Mouse (Mus musculus) granulocyte monocyte progenitor cell, adult 5-6 weeks (primary cell): ENCODE measurements at regions not wholly inside any gene's neighbourhood (a gene's known extent, or its start where the extent isn't known, plus 50 kb on each side); places are given as distances from the start of the nearest gene placed in this dataset.

Source experiments
- ATAC-seq: replicated peaks from 2 replicates; pipeline ENCODE4 v1.8.0; 2016; ENCODE audit warnings: mild to moderate bottlenecking, moderate TSS enrichment, inconsistent platforms; ENCODE audit not compliant: poor library complexity, severe bottlenecking

- ATAC-seq: no peak
Measured at GRCm38 (mm10) chr3:15186731-15187130, 145.4 kb downstream of the Gm9733 start.

GRCm38 (mm10) chr3:15194362-15194761 lies 137.7 kb downstream of the Gm9733 start:
- peak; percentile 97 for ATAC-seq

GRCm38 (mm10) chr3:15196101-15196500 lies 136.0 kb downstream of the Gm9733 start:
- ATAC-seq: no peak

- ATAC-seq: no peak
Measured at GRCm38 (mm10) chr3:15198086-15198485, 134.0 kb downstream of the Gm9733 start.

GRCm38 (mm10) chr3:15200309-15200708 lies 131.8 kb downstream of the Gm9733 start:
- no peak for ATAC-seq

- ATAC-seq: no peak
Measured at GRCm38 (mm10) chr3:15200990-15201389, 131.1 kb downstream of the Gm9733 start.

GRCm38 (mm10) chr3:15202760-15203159 lies 129.3 kb downstream of the Gm9733 start:
- peak; percentile 88 for ATAC-seq

- ATAC-seq: no peak
Measured at GRCm38 (mm10) chr3:15205266-15206229, 126.6 kb downstream of the Gm9733 start.

GRCm38 (mm10) chr3:15212357-15212756 lies 119.7 kb downstream of the Gm9733 start:
- ATAC-seq: no peak

GRCm38 (mm10) chr3:15217591-15217990 lies 114.5 kb downstream of the Gm9733 start:
- no peak for ATAC-seq

- no peak for ATAC-seq
Measured at GRCm38 (mm10) chr3:15219275-15219674, 112.8 kb downstream of the Gm9733 start.

GRCm38 (mm10) chr3:15223266-15223665 lies 108.8 kb downstream of the Gm9733 start:
- ATAC-seq: no peak

- ATAC-seq: no peak
Measured at GRCm38 (mm10) chr3:15224452-15224851, 107.7 kb downstream of the Gm9733 start.

GRCm38 (mm10) chr3:15228641-15229040 lies 103.5 kb downstream of the Gm9733 start:
- ATAC-seq: no peak

GRCm38 (mm10) chr3:15230204-15230603 lies 101.9 kb downstream of the Gm9733 start:
- no peak for ATAC-seq

- ATAC-seq: no peak
Measured at GRCm38 (mm10) chr3:15231433-15231832, 100.7 kb downstream of the Gm9733 start.

- no peak for ATAC-seq
Measured at GRCm38 (mm10) chr3:15237817-15238432, 94.2 kb downstream of the Gm9733 start.

- no peak for ATAC-seq
Measured at GRCm38 (mm10) chr3:15242388-15242787, 89.7 kb downstream of the Gm9733 start.

GRCm38 (mm10) chr3:15243584-15243983 lies 88.5 kb downstream of the Gm9733 start:
- ATAC-seq: peak; percentile 71

GRCm38 (mm10) chr3:15244999-15245398 lies 87.1 kb downstream of the Gm9733 start:
- peak; percentile 90 for ATAC-seq
